Mouse (Mus musculus) lung, embryonic 14.5 days (tissue): ENCODE measurements around the gene Rims1. TPM values are rescaled to one million over a fixed set of nuclear protein-coding genes. Genes with fewer than 3 reads are reported as not detected.

Source experiments
- ATAC-seq: fragments of 200-750 bp; cut with Nextera tagmentation; 2 replicates; pipeline ENCODE4 v1.8.0; 2017; ENCODE audit warnings: mild to moderate bottlenecking, moderate TSS enrichment, moderate library complexity; ENCODE audit not compliant: insufficient read depth
- DNase-seq: peaks from one replicate; pipeline ENCODE4 v3.0.0-alpha.2; 2015
- H3K27ac ChIP-seq: fragments of 300-500 bp; sonication (generic); 2 replicates; pipeline ENCODE4 v1.5.1; 2014; ENCODE audit warnings: low read depth, mild to moderate bottlenecking, moderate library complexity
- H3K27me3 ChIP-seq: fragments of 300-500 bp; sonication (generic); 2 replicates; pipeline ENCODE4 v1.6.1; 2014; ENCODE audit warnings: low read length, control low read depth; ENCODE audit not compliant: insufficient read depth
- H3K36me3 ChIP-seq: fragments of 300-500 bp; sonication (generic); 2 replicates; pipeline ENCODE4 v1.6.1; 2014; ENCODE audit warnings: control low read depth; ENCODE audit not compliant: insufficient read depth
- H3K4me1 ChIP-seq: fragments of 300-500 bp; sonication (generic); 2 replicates; pipeline ENCODE4 v1.6.1; 2014; ENCODE audit warnings: antibody characterized with exemption, control low read depth; ENCODE audit not compliant: insufficient read depth
- H3K4me2 ChIP-seq: fragments of 300-500 bp; sonication (generic); 2 replicates; pipeline ENCODE4 v1.6.1; 2014; ENCODE audit warnings: mild to moderate bottlenecking
- H3K4me3 ChIP-seq: fragments of 300-500 bp; sonication (generic); 2 replicates; pipeline ENCODE4 v1.5.1; 2014; ENCODE audit warnings: low read depth, low read length
- H3K9ac ChIP-seq: fragments of 300-500 bp; sonication (generic); 2 replicates; pipeline ENCODE4 v1.6.1; 2014
- H3K9me3 ChIP-seq: fragments of 300-500 bp; sonication (generic); 2 replicates; pipeline ENCODE4 v1.6.1; 2016; ENCODE audit warnings: low read depth, low read length, control low read depth
- CTCF ChIP-seq: IDR thresholded peaks from 2 replicates; pipeline ENCODE4 v1.5.1; 2016; ENCODE audit warnings: antibody characterized with exemption, low read depth
- WGBS: fragments of 180-500 bp; shearing (Covaris S2); extraction: QIAGEN DNeasy Blood & Tissue Kit; methylation state at CpG from one replicate; pipeline ENCODE4 v1.1.7; 2014; 5-methylcytosine and 5-hydroxymethylcytosine counted together
- polyA plus RNA-seq: library from polyadenylated mRNA; unstranded; fragments of >200 nt; fragmentation: Nextera tagmentation; extraction: Ambion mirVana; gene quantifications from 2 replicates; pipeline ENCODE4 v1.2.1, GENCODE M21; 2014

Gene Rims1
- polyA plus RNA-seq, 1 experiment from 2014 or later: 3.3 TPM

DNA sequence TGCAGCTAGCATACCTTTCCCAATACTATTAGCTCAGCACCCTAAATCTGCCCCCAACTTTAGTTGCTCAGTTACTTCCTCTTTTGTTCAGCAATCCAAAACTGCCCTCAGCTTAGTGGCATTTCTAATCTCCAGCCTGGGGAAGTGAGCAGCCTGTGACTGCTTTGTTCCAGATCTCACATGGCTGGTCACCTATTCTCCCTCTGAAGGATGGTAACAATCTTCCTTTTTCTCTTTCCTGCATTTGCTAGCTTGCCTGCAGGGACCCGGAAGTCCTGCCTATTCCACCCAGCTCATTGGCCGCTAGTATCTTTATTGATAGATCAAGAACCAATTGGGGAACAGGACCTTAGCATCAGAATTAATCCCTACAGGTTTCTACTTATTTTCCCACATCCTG, 551.5 kb downstream of the Rims1 start:
- DNase-seq (no peak), ATAC-seq (no peak)
- H3K36me3 ChIP-seq: no peaks in the 10 kb centered on the region
- H3K4me1 ChIP-seq: no peaks in the 10 kb centered on the region
- H3K4me3 ChIP-seq: no peak overlapping the region
- H3K27ac ChIP-seq: no peak overlapping the region
- no peaks in the 10 kb centered on the region for H3K9me3 ChIP-seq
- no peak for TF ChIP-seq CTCF
- H3K27me3 ChIP-seq: no peaks in the 10 kb centered on the region
- no peak overlapping the region for H3K9ac ChIP-seq
- WGBS: 82% methylated on average over 2 of the region's 2 CpGs
- no peak overlapping the region for H3K4me2 ChIP-seq

DNA sequence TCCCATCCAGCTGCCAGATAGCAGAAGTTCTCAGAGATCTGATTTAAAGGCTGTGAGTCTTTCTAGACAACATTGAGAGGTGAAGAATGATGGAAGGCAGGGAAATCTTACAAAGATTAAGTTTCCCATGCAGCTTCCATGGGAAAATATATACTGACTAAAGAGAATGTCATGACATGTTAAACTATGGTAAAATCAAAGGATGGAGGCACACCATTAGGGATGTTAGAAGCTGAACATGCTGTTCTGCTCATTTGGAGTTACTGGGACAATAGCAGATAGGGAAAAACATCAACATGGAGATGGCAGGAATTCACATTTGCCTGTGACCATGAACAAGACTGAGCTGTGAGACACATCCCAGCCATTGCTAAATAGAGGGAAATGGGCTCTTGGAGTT, 552.9 kb downstream of the Rims1 start:
- ATAC-seq: peak; percentile 90
- H3K27me3 ChIP-seq: no peaks in the 10 kb centered on the region
- no peak overlapping the region; the same call in 1 of the 2 replicates for H3K27ac ChIP-seq
- no peak overlapping the region for H3K9ac ChIP-seq
- no peak overlapping the region for H3K4me2 ChIP-seq
- peak; percentile 78 for DNase-seq
- H3K4me1 ChIP-seq: no peaks in the 10 kb centered on the region
- no peak overlapping the region for H3K4me3 ChIP-seq
- no peaks in the 10 kb centered on the region for H3K36me3 ChIP-seq
- no peaks in the 10 kb centered on the region for H3K9me3 ChIP-seq
- TF ChIP-seq CTCF: no peak

DNA sequence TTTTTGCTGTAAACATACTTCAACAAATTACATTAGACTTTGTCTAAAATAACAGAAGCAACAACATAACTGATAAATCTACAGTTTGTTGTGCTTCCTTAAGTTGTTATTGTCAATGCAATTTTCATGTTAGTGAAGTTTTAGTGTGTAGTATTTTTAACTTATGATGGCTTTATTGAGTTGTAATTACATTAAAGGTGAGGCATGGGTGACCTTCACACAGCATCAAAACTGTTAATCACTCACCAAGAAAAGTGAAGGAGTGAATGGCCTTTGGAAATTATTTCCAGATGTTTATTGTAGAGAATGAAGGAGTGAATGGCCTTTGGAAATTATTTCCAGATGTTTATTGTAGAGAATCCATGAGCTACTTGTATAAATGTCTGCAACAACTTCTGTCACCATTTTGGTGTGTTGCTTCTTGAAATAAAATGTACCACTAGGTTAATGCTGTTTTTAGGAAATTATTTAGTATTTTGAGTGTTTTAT, 556.9 kb downstream of the Rims1 start:
- no peak for TF ChIP-seq CTCF

DNA sequence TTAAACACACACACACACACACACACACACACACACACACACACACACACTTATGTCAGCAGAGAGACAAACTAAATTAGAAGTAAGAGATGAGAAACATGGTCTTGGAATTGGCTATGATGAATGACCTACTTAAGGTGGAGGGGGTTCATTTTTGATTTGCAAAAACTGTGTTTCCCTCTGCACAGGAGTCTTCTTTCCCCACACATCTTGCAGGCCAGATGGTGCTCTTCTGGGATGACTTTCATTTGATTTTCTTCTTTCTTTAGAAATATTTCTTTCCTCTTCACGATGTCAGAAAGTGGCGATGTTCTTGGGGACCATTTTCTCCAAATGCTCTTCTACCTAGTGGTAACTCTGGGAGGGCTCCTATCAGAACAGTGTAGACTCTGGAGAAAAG, 560.0 kb downstream of the Rims1 start:
- Histone ChIP-seq H3K27me3 (no peaks in the 10 kb centered on the region), H3K4me2 (no peak overlapping the region), H3K9me3 (no peaks in the 10 kb centered on the region), H3K4me3 (no peak overlapping the region), H3K4me1 (no peaks in the 10 kb centered on the region), H3K36me3 (no peaks in the 10 kb centered on the region), H3K9ac (no peak overlapping the region), H3K27ac (no peak overlapping the region)
- no peak for DNase-seq
- 81% methylated on average over 2 of the region's 2 CpGs for WGBS
- ATAC-seq: no peak
- no peak for TF ChIP-seq CTCF

More for the DNA sequence above, 556.9 kb downstream of the Rims1 start:
- no peak for ATAC-seq
- Histone ChIP-seq H3K27me3 (no peaks in the 10 kb centered on the region), H3K27ac (no peak overlapping the region), H3K9me3 (no peaks in the 10 kb centered on the region), H3K36me3 (no peaks in the 10 kb centered on the region), H3K4me2 (no peak overlapping the region), H3K9ac (no peak overlapping the region), H3K4me1 (no peaks in the 10 kb centered on the region), H3K4me3 (no peak overlapping the region)
- peak; percentile 19 for DNase-seq
